In genomic region chr14:102706704-102707336, GRCm38 (mm10) we compare ENCODE assay signal across 25 mouse cellular contexts.
DNase-seq lines count a peak whose midpoint lies in the region; ATAC-seq lines count a peak whose summit lies in the region.
"Had no signal": no experiment of that assay in that cellular context is flagged by ENCODE, and none has a peak within 500 bp of the region (broad histone marks: within the 10 kb centered on the region; RNA-seq: fewer than 3 reads in every experiment).

No protein-coding gene starts in this region.

- H3K4me3 ChIP-seq in embryonic facial prominence, embryonic 12.5 days, result no peak overlapping the region
- H3K4me3 ChIP-seq in embryonic facial prominence, embryonic 10.5 days, result no peak overlapping the region
- no peak overlapping the region for H3K4me3 ChIP-seq in limb, embryonic 11.5 days (ENCODE audit: low read depth, low read length)
- no peak overlapping the region for H3K4me3 ChIP-seq in limb, embryonic 10.5 days
- no peak overlapping the region for H3K4me3 ChIP-seq in limb, embryonic 15.5 days
- H3K4me3 ChIP-seq: embryonic facial prominence, embryonic 15.5 days; heart, embryonic 13.5 days; hindbrain, embryonic 12.5 days had no signal

- no peak overlapping the region for H3K4me2 ChIP-seq in embryonic facial prominence, embryonic 12.5 days (replicated peaks)
- no peak overlapping the region for H3K4me2 ChIP-seq in limb, embryonic 11.5 days (ENCODE audit: low read depth, severe bottlenecking)
- H3K4me2 ChIP-seq in limb, embryonic 15.5 days, result no peak overlapping the region
- H3K4me2 ChIP-seq: embryonic facial prominence, embryonic 15.5 days; heart, embryonic 13.5 days; hindbrain, embryonic 12.5 days had no signal

- no peaks in the 10 kb centered on the region for H3K27me3 ChIP-seq in embryonic facial prominence, embryonic 12.5 days
- no peaks in the 10 kb centered on the region for H3K27me3 ChIP-seq in embryonic facial prominence, embryonic 10.5 days (replicated peaks; ENCODE audit: low read depth, poor library complexity, severe bottlenecking)
- no peaks in the 10 kb centered on the region for H3K27me3 ChIP-seq in limb, embryonic 11.5 days (ENCODE audit: control insufficient read depth, insufficient read depth, low read length)
- no peaks in the 10 kb centered on the region for H3K27me3 ChIP-seq in limb, embryonic 10.5 days (ENCODE audit: low read depth, poor library complexity, severe bottlenecking)
- no peaks in the 10 kb centered on the region for H3K27me3 ChIP-seq in limb, embryonic 15.5 days
- H3K27me3 ChIP-seq: embryonic facial prominence, embryonic 15.5 days; heart, embryonic 13.5 days; hindbrain, embryonic 12.5 days had no signal

- H3K4me1 ChIP-seq in embryonic facial prominence, embryonic 12.5 days, result no peaks in the 10 kb centered on the region
- H3K4me1 ChIP-seq in embryonic facial prominence, embryonic 10.5 days, result no peaks in the 10 kb centered on the region
- no peaks in the 10 kb centered on the region for H3K4me1 ChIP-seq in limb, embryonic 11.5 days (ENCODE audit: control insufficient read depth, insufficient read depth, low read length)
- H3K4me1 ChIP-seq in limb, embryonic 10.5 days, result 0 out of 2 replicates have a peak, but pooled peaks cover 2% of the 10 kb centered on the region
- no peaks in the 10 kb centered on the region for H3K4me1 ChIP-seq in limb, embryonic 15.5 days
- H3K4me1 ChIP-seq: embryonic facial prominence, embryonic 15.5 days; heart, embryonic 13.5 days; hindbrain, embryonic 12.5 days had no signal

- no peaks in the 10 kb centered on the region for H3K9me3 ChIP-seq in embryonic facial prominence, embryonic 12.5 days
- no peaks in the 10 kb centered on the region for H3K9me3 ChIP-seq in embryonic facial prominence, embryonic 10.5 days
- no peaks in the 10 kb centered on the region for H3K9me3 ChIP-seq in limb, embryonic 11.5 days (ENCODE audit: control insufficient read depth, low read length)
- no peaks in the 10 kb centered on the region for H3K9me3 ChIP-seq in limb, embryonic 10.5 days (replicated peaks)
- H3K9me3 ChIP-seq in limb, embryonic 15.5 days, result no peaks in the 10 kb centered on the region
- H3K9me3 ChIP-seq: embryonic facial prominence, embryonic 15.5 days; heart, embryonic 13.5 days; hindbrain, embryonic 12.5 days had no signal

- no peaks in the 10 kb centered on the region for H3K36me3 ChIP-seq in embryonic facial prominence, embryonic 12.5 days
- no peaks in the 10 kb centered on the region for H3K36me3 ChIP-seq in embryonic facial prominence, embryonic 10.5 days (replicated peaks)
- no peaks in the 10 kb centered on the region for H3K36me3 ChIP-seq in limb, embryonic 11.5 days (ENCODE audit: control insufficient read depth, insufficient read depth, low read length)
- no peaks in the 10 kb centered on the region for H3K36me3 ChIP-seq in limb, embryonic 10.5 days
- no peaks in the 10 kb centered on the region for H3K36me3 ChIP-seq in limb, embryonic 15.5 days
- H3K36me3 ChIP-seq: embryonic facial prominence, embryonic 15.5 days; G1E; heart, embryonic 13.5 days; hindbrain, embryonic 12.5 days had no signal

- DNase-seq in embryonic facial prominence, embryonic 10.5 days (ENCODE audit: low spot score), result no peak
- DNase-seq in limb, embryonic 11.5 days (ENCODE audit: low spot score), result no peak
- DNase-seq in limb, embryonic 10.5 days (ENCODE audit: low spot score), result no peak
- DNase-seq in heart, postnatal 4 days, result no peak
- no peak for DNase-seq in right cerebral cortex, adult 18-20 months
- DNase-seq: adrenal gland, adult 8-10 months; adrenal gland, postnatal 36 days; B cell, adult 2 months; cerebellum, adult 11 months; cerebellum, adult 8-10 months; cerebellum, postnatal 14 days; embryo, embryonic 11 days; gastrocnemius, postnatal 36 days; heart, adult 11 months; heart, postnatal 36 days had no signal

- H3K9ac ChIP-seq in embryonic facial prominence, embryonic 12.5 days, result 0 out of 2 replicates have a peak overlapping the region, but pooled peaks have one; percentile 38
- no peak overlapping the region for H3K9ac ChIP-seq in limb, embryonic 11.5 days (ENCODE audit: low read length)
- no peak overlapping the region for H3K9ac ChIP-seq in limb, embryonic 15.5 days
- H3K9ac ChIP-seq: embryonic facial prominence, embryonic 15.5 days; heart, embryonic 13.5 days; hindbrain, embryonic 12.5 days had no signal

- ATAC-seq in embryonic facial prominence, embryonic 12.5 days (ENCODE audit: insufficient number of reproducible peaks, insufficient read depth, low FRiP score, low TSS enrichment), result no peak
- peak; percentile 17; the same call in 1 of the 2 replicates for ATAC-seq in limb, embryonic 11.5 days (ENCODE audit: insufficient number of reproducible peaks, low FRiP score, low TSS enrichment, low read depth)
- peak; percentile 84 for ATAC-seq in limb, embryonic 15.5 days (ENCODE audit: insufficient number of reproducible peaks, low FRiP score, low TSS enrichment, low read depth)
- ATAC-seq: CD4-positive, CD25-positive, alpha-beta regulatory T cell, adult 4 months; forebrain, embryonic 16.5 days; hindbrain, embryonic 16.5 days; inflammation-experienced regulatory T-cells, adult 6 months had no signal

- H3K27ac ChIP-seq in embryonic facial prominence, embryonic 12.5 days, result 0 out of 2 replicates have a peak overlapping the region, but pooled peaks have one; percentile 54
- H3K27ac ChIP-seq in embryonic facial prominence, embryonic 10.5 days (replicated peaks), result no peak overlapping the region
- no peak overlapping the region for H3K27ac ChIP-seq in limb, embryonic 11.5 days (replicated peaks; ENCODE audit: low read depth, low read length)
- H3K27ac ChIP-seq in limb, embryonic 10.5 days, result no peak overlapping the region
- H3K27ac ChIP-seq in limb, embryonic 15.5 days, result peak overlapping the region; percentile 22; the same call in 1 of the 2 replicates
- H3K27ac ChIP-seq: heart, embryonic 13.5 days; hindbrain, embryonic 12.5 days had no signal

- WGBS in embryonic facial prominence, embryonic 12.5 days, result 58% methylated on average over 5 of the region's 5 CpGs
- WGBS in embryonic facial prominence, embryonic 10.5 days, result 83% methylated on average over 5 of the region's 5 CpGs
- 69% methylated on average over 5 of the region's 5 CpGs for WGBS in limb, embryonic 11.5 days
- 87% methylated on average over 5 of the region's 5 CpGs for WGBS in limb, embryonic 10.5 days
- 37% methylated on average over 5 of the region's 5 CpGs for whole genome bisulfite sequencing in limb, embryonic 15.5 days

Comparison
In these comparisons a context has a peak if more than half of its experiments do, and no peak if none do; other contexts are left out.
1. H3K27ac ChIP-seq: peak in embryonic facial prominence, embryonic 12.5 days (single experiment) and limb, embryonic 15.5 days (single experiment); none in embryonic facial prominence, embryonic 10.5 days (single experiment), limb, embryonic 11.5 days (single experiment) and limb, embryonic 10.5 days (single experiment).